Mouse (Mus musculus) left cerebral cortex, postnatal 36 days (tissue): ENCODE measurements at regions not wholly inside any gene's neighbourhood (a gene's known extent, or its start where the extent isn't known, plus 50 kb on each side); places are given as distances from the start of the nearest gene placed in this dataset.

ENCODE experiments used
- DNase-seq, 2 experiments: peaks; one replicate each; pipeline ENCODE4 v3.0.0; 2021 to 2022; ENCODE audit warnings: low spot score in 2 of 2, mixed read lengths in 1 of 2
- intact Hi-C: fragments of 180-260 bp; cut with DNase I; formaldehyde crosslinking; loops from one replicate; pipeline ENCODE4 v1.15.1; 2025

GRCm38 (mm10) chr13:38281712-38282111 lies 63.2 kb upstream of the Bmp6 start:
- DNase-seq: no peak
- intact Hi-C loops: loop anchor here (1.0 kb wide), 1 partner anchor 34 kb away; no protein-coding TSS in a partner anchor

GRCm38 (mm10) chr13:38287960-38288359 lies 56.9 kb upstream of the Bmp6 start:
- no peak for DNase-seq
- intact Hi-C loops: no loop called here

- DNase-seq: no peak
These were observed 56.1 kb upstream of the Bmp6 start for GRCm38 (mm10) chr13:38288572-38289440.

GRCm38 (mm10) chr13:38290287-38290941 lies 54.5 kb upstream of the Bmp6 start:
- intact Hi-C loops: no loop called here
- peak in 1 of 2 experiments; percentile 6 for DNase-seq

More at GRCm38 (mm10) chr13:38288572-38289440, 56.1 kb upstream of the Bmp6 start:
- intact Hi-C loops: no loop called here

GRCm38 (mm10) chr13:38291487-38291886 lies 53.4 kb upstream of the Bmp6 start:
- intact Hi-C loops: no loop called here

More at GRCm38 (mm10) chr13:38291487-38291886, 53.4 kb upstream of the Bmp6 start:
- DNase-seq: no peak
